In the genomic region with DNA sequence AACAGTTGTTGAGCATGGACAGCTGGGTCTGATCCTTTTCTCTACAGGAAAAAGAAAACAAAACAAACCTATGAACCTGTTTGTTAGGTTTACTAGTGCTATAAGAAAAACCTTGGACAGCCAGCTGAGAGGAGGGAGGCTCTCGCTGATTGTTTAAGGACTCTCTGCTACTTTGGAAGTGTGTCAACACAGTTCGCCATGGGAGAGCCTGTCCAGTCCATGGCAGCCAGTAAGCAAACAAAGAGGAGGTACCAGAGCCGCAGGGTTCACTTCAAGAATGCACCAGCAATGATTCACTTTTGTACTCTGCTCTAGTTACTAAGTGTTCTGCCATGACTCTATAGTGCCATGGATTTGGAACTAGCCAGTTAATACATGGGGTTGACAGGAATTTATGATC, we compare ENCODE assay signal across 21 mouse cellular contexts. TPM values are rescaled to one million over a fixed set of nuclear protein-coding genes. Genes with fewer than 3 reads are reported as not detected.
DNase-seq lines count a peak whose midpoint lies in the region; ATAC-seq and TF ChIP-seq lines count a peak whose summit lies in the region.
"Had no signal": no experiment of that assay in that cellular context is flagged by ENCODE, and none has a peak within 500 bp of the region (broad histone marks: within the 10 kb centered on the region; RNA-seq: fewer than 3 reads in every experiment).

No protein-coding gene starts in this region.

- H3K27me3 ChIP-seq in liver, embryonic 11.5 days (replicated peaks; ENCODE audit: control insufficient read depth, insufficient read depth, low read length): no peaks in the 10 kb centered on the region
- no peaks in the 10 kb centered on the region for H3K27me3 ChIP-seq in liver, postnatal 0 days (ENCODE audit: insufficient read depth, low read length)
- H3K27me3 ChIP-seq in stomach, embryonic 16.5 days (ENCODE audit: control insufficient read depth, insufficient read depth, low read length): no peaks in the 10 kb centered on the region
- H3K27me3 ChIP-seq: embryonic facial prominence, embryonic 12.5 days; forebrain, embryonic 13.5 days; limb, embryonic 12.5 days; midbrain, embryonic 12.5 days; neural tube, embryonic 13.5 days had no signal

- H3K36me3 ChIP-seq in liver, embryonic 11.5 days (ENCODE audit: control insufficient read depth, insufficient read depth, low read length): peaks cover 15% of the 10 kb centered on the region
- H3K36me3 ChIP-seq in liver, postnatal 0 days (replicated peaks; ENCODE audit: insufficient read depth, low read length): peaks cover 61% of the 10 kb centered on the region
- H3K36me3 ChIP-seq in stomach, embryonic 16.5 days (ENCODE audit: control insufficient read depth, insufficient read depth, low read length): peaks cover 9% of the 10 kb centered on the region; the same call in 1 of the 2 replicates

- no peak overlapping the region for H3K9ac ChIP-seq in liver, embryonic 11.5 days (ENCODE audit: low read depth, low read length)
- H3K9ac ChIP-seq in liver, postnatal 0 days (replicated peaks): no peak overlapping the region
- no peak overlapping the region for H3K9ac ChIP-seq in stomach, embryonic 16.5 days (ENCODE audit: low read length)
- H3K9ac ChIP-seq: embryonic facial prominence, embryonic 12.5 days; forebrain, embryonic 13.5 days; limb, embryonic 12.5 days; midbrain, embryonic 12.5 days; neural tube, embryonic 13.5 days had no signal

- WGBS in liver, embryonic 11.5 days: 82% methylated on average over 3 of the region's 3 CpGs
- 71% methylated on average over 3 of the region's 3 CpGs for WGBS in liver, postnatal 0 days (ENCODE audit: insufficient replicate concordance)
- WGBS in stomach, embryonic 16.5 days: 54% methylated on average over 3 of the region's 3 CpGs

- peak; percentile 53 for ATAC-seq in liver, embryonic 11.5 days (replicated peaks; ENCODE audit: low FRiP score)
- ATAC-seq in liver, postnatal 0 days: peak; percentile 96
- peak; percentile 68 for ATAC-seq in stomach, embryonic 16.5 days (ENCODE audit: insufficient read depth, low FRiP score)
- ATAC-seq: forebrain, embryonic 13.5 days; hindbrain, embryonic 16.5 days had no signal

- no peaks in the 10 kb centered on the region for H3K4me1 ChIP-seq in liver, embryonic 11.5 days (replicated peaks; ENCODE audit: control insufficient read depth, insufficient read depth, low read length)
- H3K4me1 ChIP-seq in liver, postnatal 0 days (ENCODE audit: insufficient read depth): no peaks in the 10 kb centered on the region
- H3K4me1 ChIP-seq in stomach, embryonic 16.5 days (ENCODE audit: control insufficient read depth, insufficient read depth, low read length): no peaks in the 10 kb centered on the region
- H3K4me1 ChIP-seq: embryonic facial prominence, embryonic 12.5 days; forebrain, embryonic 13.5 days; limb, embryonic 12.5 days; midbrain, embryonic 12.5 days; neural tube, embryonic 13.5 days had no signal

- TF ChIP-seq CTCF in liver, postnatal 0 days (IDR thresholded peaks at IDR 0.05; ENCODE audit: low read depth): no peak

- no peak overlapping the region for H3K4me3 ChIP-seq in liver, embryonic 11.5 days (ENCODE audit: low read depth, low read length)
- H3K4me3 ChIP-seq in liver, postnatal 0 days (ENCODE audit: low read depth, low read length): no peak overlapping the region
- no peak overlapping the region for H3K4me3 ChIP-seq in stomach, embryonic 16.5 days (replicated peaks; ENCODE audit: low read length)
- H3K4me3 ChIP-seq: embryonic facial prominence, embryonic 12.5 days; erythroblast, embryonic 14.5 days; forebrain, embryonic 13.5 days; limb, embryonic 12.5 days; midbrain, embryonic 12.5 days; neural tube, embryonic 13.5 days had no signal

- no peak overlapping the region for H3K27ac ChIP-seq in liver, embryonic 11.5 days (ENCODE audit: low read depth, low read length)
- peak overlapping the region; percentile 69 for H3K27ac ChIP-seq in liver, postnatal 0 days (ENCODE audit: low read depth)
- no peak overlapping the region for H3K27ac ChIP-seq in stomach, embryonic 16.5 days (ENCODE audit: low read length)
- H3K27ac ChIP-seq: embryonic facial prominence, embryonic 12.5 days; forebrain, embryonic 13.5 days; limb, embryonic 12.5 days; midbrain, embryonic 12.5 days; neural tube, embryonic 13.5 days had no signal

- intact Hi-C loops in left cerebral cortex, postnatal 4 days (cut with DNase I): no loop called here

- no peak overlapping the region for H3K4me2 ChIP-seq in liver, embryonic 11.5 days
- no peak overlapping the region for H3K4me2 ChIP-seq in liver, postnatal 0 days (ENCODE audit: low read depth, low read length)
- no peak overlapping the region for H3K4me2 ChIP-seq in stomach, embryonic 16.5 days (ENCODE audit: low read depth, low read length)
- H3K4me2 ChIP-seq: embryonic facial prominence, embryonic 12.5 days; forebrain, embryonic 13.5 days; limb, embryonic 12.5 days; midbrain, embryonic 12.5 days; neural tube, embryonic 13.5 days had no signal

- DNase-seq in lung, adult 18-20 months: peak; percentile 56 to 72
- DNase-seq in lung, postnatal 4 days: no peak
- no peak for DNase-seq in liver, embryonic 11.5 days (ENCODE audit: low spot score)
- peak; percentile 25 for DNase-seq in liver, postnatal 0 days
- no peak for DNase-seq in thymus, postnatal 4 days
- DNase-seq in frontal cortex, postnatal 14 days (ENCODE audit: low spot score in 2 of 2): no peak
- DNase-seq in left cerebral cortex, postnatal 4 days: no peak
- DNase-seq: adrenal gland, postnatal 14 days; cerebellum, postnatal 10 days; gastrocnemius, postnatal 10 days; kidney, adult 11 months; kidney, postnatal 4 days; thymus, adult 2 months had no signal

- no peaks in the 10 kb centered on the region for H3K9me3 ChIP-seq in liver, embryonic 11.5 days (ENCODE audit: control insufficient read depth, low read length)
- no peaks in the 10 kb centered on the region for H3K9me3 ChIP-seq in liver, postnatal 0 days (ENCODE audit: low read length)
- no peaks in the 10 kb centered on the region for H3K9me3 ChIP-seq in stomach, embryonic 16.5 days (replicated peaks; ENCODE audit: control insufficient read depth, low read length)
- H3K9me3 ChIP-seq: embryonic facial prominence, embryonic 12.5 days; forebrain, embryonic 13.5 days; limb, embryonic 12.5 days; midbrain, embryonic 12.5 days; neural tube, embryonic 13.5 days had no signal

- no peak for TF ChIP-seq EP300 in liver, postnatal 0 days (IDR thresholded peaks at IDR 0.05; ENCODE audit: low read depth)

RNA-seq across cellular contexts. Expression of a gene that starts 39.1 kb away (rescaled TPM):
- 18.5 and 19.9 TPM in 2 replicates for polyA plus RNA-seq in liver, embryonic 11.5 days (2014; fragmentation: Nextera tagmentation; extraction: Ambion mirVana)
- polyA plus RNA-seq in liver, postnatal 0 days (2015; fragmentation: Nextera tagmentation; extraction: Ambion mirVana): 7.1 and 8.8 TPM in 2 replicates
- 19.9 TPM in 2 replicates for polyA plus RNA-seq in stomach, embryonic 16.5 days (2015; fragmentation: Nextera tagmentation; extraction: Ambion mirVana)
- 100 to 1,000 TPM; 130 to 131 TPM for total RNA-seq in left cerebral cortex, postnatal 4 days (2021)

Comparison
In these comparisons a context has a peak if more than half of its experiments do, and no peak if none do; other contexts are left out.
1. DNase-seq: peak in lung, adult 18-20 months (2 of 2) and liver, postnatal 0 days (single experiment); none in lung, postnatal 4 days (0 of 2), liver, embryonic 11.5 days (single experiment), thymus, postnatal 4 days (single experiment), frontal cortex, postnatal 14 days (0 of 2) and left cerebral cortex, postnatal 4 days (single experiment).
2. Peak in every context shown above with its lines, with median percentiles within 50 percentile points of each other: ATAC-seq.